Mouse (Mus musculus): Measurements from ENCODE around the gene Rnf152.

DNA sequence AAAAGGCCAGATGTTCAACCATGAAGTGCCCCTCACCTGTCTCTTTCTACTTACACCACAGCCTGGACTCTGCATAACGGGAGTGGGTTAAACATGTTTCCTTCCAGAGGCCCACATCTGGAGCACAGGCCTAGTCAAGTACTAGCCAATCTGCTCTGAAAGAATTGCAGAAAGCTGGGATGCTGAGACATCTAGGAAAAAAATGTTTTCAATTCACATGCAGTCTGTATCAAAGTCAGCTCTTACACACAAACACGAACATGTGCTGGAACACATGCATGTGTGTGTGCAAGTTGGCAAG, 44.0 kb downstream of the Rnf152 start:
- no peak for TF ChIP-seq CTCF (IDR thresholded peaks at IDR 0.05; ENCODE audit: extremely low read depth, insufficient read length, insufficient replicate concordance, low read depth, low read length)
- TF ChIP-seq POLR2A (IDR thresholded peaks at IDR 0.05; ENCODE audit: low read depth, low read length): no peak
